Mouse (Mus musculus): ENCODE data around the gene Nfib.

Gene Nfib

GRCm38 (mm10) chr4:82538069-82538811 is 167.3 kb downstream of the Nfib start:
- peak; percentile 62 to 76 for DNase-seq

DNA sequence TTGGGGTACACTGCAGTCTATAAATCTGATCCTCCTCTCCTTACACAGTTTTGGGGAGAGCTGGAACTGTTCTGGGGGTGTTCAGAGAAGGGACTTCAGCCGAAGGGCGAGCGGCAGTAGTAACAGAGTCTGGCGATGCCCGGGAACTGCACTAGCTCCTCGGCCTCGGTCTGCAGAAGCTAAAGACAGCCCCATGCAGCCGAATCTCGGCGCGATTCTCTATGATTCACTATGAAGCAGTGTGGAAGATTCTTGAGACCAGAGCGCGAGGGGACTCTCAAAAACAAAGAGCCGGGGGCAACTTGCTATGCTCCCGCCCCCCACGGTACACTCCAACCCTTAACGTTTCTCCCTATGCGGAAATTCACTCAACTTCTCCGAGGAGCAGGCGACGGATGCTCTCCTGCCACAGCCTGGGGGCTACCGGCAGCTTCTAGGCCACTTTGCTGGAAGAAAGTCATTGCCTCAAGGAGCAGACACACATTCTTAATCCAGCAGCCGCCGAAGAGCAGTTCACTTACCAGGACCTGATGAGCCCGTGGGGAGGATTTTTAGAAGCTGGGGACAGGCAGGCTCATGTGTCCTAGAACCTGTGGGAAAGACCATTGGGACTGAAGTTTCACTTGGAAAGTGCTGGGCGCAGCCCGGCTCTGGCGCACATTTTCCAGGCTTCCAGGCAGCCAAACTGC is 168.1 kb downstream of the Nfib start:
- peak; percentile 70 to 80 for DNase-seq

GRCm38 (mm10) chr4:82536435-82537278 is 168.9 kb downstream of the Nfib start:
- DNase-seq = peak; percentile 70 to 80

DNA sequence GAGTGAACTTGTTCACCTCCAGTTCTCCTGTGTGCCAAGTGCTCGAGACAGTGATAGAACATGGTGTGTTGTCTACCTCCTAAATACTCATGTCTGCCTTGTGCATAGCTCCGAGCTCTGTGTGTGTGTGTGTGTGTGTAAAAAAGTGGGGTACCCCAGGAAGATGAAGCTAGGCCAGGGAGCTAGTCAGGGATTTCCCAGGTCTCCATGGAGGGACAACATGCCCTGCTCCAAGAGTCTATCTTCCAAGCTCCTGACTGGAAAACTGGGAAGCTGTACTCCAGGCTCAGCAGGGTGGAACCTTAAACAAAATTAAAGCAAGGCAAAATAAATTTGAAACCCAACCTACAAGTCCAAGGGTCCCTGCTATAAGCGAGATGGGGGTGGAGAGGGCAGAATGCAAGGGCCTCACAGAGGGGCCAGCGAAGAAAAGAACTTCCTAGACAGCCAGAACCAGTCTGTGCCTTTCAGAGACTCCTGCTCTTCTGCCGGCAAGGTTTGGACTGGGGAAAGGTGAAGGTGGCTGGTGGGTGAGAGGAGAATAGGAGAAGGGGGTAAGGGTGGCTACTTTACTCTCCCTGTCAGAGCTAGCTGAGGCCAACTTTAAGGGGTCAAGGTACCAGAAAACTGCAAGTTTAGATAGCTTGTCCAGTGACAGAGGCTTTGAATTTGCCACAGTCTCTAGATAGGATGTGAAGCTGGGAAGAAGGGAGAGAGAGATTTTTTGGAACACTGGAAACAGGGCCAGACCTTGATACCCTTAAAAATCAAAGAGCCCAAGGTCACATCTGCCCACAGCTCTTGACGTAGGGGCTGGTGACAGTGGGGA is 169.7 kb downstream of the Nfib start:
- DNase-seq = peak; percentile 35 to 60

DNA sequence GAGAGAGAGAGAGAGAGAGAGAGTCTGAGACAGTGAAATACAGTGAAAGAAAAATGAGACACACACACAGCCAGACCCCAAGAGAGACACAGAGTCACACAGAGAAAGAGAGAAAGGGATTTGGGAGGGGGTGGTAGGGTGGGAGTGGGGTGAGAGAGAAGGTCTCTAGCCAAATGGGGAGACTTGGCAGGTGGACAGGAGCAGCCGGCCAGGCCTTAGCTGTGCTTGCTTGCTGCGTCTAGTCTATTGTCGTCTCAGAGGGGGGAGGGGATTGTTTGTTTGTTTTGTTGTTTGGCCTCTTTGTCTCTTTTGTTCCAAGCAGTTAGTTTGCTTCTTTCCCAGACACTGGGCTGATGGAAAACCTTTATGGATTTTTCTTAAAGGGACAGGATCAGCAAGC is 172.3 kb downstream of the Nfib start:
- DNase-seq = peak in 1 of 2 experiments; percentile 66

DNA sequence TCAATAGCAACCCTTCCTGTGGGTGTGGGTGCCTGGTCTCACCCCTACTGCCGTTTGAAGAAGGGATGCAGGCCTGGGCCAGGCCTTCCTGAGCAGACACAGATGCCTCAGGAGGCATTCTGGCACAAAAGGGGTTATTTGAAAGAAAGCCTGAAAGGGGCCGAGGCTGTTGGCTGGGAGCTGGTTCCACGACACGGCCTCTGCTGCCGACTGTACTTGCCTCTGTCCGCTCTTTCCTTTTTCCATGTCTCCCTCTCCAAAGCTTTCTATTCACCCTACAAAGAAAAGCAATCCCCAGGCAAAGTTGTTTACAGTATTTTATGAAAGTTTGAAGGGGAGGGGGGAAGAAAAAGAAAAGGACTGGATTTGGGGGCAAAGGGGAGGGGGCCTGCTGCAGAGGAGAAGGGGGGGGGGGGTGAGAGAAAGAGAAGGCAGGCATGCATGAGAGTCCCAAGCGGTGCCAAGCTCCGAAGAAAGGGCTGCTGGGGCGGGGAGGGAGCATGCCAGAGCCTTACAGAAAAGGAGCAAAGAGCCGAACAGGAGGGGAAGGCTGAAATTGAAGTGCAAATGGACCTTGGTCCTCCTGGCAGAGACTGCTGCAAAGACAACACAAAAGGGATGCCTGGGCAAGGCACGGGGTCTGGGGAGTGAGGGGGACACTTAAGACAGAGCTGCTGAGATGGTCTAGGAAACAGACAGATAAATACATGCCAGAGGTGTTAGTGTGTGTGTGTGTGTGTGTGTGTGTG is 172.9 kb downstream of the Nfib start:
- DNase-seq = peak; percentile 61 to 68

DNA sequence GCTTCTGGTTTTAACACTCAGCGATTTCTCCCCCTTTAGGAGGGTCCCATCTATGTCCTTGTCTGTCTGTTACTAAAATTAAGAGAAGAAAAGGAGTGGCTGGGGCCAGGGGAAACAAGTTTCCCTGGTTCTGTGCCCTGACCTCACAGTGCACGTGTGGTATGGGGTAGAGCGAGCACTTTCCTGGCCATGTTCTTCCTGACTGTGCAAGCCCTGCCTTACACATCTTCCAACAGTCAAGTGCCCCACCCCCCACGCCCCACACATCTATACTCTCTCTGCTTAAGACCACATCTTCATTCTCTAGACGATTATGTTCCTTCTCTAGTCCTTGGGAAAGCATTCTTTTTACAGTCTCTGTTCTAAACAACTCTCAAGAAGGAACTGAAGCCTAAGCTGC is 173.6 kb downstream of the Nfib start:
- no peak for DNase-seq

- no peak for DNase-seq
Observed at GRCm38 (mm10) chr4:82530875-82531353, 174.6 kb downstream of the Nfib start.

- no peak for DNase-seq
Observed at GRCm38 (mm10) chr4:82528978-82529377, 176.6 kb downstream of the Nfib start.

DNA sequence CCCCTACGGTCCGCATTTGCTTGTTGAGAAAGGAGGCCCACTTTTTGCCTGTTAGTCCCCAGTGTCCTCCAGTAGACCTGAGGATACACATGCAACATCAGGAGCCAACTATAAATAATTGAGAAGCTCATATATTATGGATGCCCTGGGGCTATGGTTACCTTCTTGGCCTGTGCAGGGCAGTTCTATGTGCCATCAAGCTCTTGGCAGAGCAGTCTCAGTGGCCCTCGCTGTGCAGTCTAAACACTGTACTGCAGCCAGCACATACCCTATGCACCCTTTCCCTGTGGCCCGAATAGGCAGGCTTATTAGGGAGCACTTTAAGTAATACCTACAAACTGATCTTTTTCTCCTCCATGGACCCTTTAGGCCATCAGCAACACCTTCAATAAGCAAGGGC is 185.6 kb downstream of the Nfib start:
- DNase-seq = peak in 1 of 2 experiments; percentile 41

GRCm38 (mm10) chr4:82518132-82518531 is 187.4 kb downstream of the Nfib start:
- DNase-seq = peak in 1 of 2 experiments; percentile 58

DNA sequence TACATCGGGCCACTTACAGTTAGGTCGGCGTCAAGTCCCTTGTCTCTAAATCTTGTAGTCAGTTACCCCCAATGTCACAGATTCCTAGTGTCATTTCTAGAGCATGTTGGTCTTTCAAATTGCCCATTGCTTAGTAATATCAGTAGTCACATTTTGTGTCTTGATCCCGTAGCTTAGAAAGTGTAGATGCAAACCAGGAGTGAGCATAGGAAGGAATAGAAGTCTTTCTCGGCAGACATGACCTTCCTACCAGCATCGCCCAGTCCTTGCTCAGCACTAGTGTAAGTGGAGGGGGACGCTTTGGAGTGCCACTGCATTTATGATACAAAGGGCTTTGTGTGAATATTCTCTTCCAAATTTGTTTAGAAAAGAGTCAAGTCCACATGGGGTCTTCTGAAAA is 188.2 kb downstream of the Nfib start:
- DNase-seq = peak; percentile 59

DNA sequence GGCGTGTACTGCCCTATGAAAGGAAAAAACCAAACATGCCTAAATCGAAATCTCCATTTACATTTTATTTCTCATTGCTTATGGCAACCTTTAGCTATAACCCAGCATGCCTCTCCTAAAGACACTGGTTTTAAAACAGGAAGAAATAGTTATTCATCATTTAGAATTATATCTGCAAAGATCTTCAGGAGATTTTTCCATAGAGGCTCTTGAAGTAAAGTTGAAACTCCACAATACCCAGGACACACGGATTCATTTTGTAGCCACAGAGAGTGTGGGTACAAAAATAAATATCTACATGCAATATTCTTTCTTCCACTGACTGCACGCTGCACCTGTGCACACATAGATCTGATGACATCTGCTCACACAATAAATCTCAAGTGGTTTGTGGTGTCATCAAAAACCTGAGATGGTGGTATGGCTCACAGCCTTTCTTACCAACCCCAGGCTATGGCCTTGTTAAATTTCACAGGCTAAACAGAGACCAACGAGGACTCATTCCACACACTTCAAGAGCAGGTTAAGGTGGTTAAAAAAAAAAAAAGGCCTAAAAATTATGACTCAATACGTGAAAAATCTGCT is 189.2 kb downstream of the Nfib start:
- DNase-seq = peak; percentile 43 to 65

DNA sequence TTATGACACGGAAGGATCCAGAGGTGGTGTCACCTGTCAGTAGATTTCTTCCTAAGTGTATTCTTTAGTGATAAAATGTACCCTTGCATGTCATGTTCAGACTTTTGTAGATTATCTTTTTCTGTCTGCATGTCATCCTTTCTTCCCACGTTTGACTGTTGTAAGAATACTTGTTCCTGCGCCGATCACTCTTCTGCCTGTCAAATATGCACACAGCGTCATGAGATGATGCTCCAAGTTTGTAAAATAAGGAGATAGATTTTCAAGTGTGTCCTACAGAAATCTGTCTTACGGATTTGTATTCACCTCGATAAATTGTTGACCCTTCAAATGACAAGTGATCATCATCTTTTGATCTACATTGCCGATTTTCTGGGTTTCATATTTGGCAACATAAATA is 190.6 kb downstream of the Nfib start:
- no peak for DNase-seq

DNA sequence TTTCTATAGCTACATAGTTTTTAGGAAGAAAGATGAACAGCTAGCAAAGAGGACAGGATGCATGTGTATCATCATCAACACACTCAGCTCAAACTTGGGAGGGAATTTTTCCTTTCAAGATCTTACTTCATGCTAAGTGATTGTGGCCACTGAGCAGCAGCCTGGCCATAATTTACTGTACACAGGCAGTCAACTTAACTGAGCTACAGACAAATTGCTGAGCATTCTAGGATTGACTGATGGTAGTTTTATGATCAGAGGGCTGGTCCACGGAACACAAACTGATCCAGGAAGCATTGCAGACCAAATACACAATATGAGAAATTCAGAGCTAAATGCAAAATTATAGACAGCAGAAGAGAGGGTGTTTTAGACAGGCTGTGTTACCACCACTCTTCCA is 191.2 kb downstream of the Nfib start:
- DNase-seq = peak; percentile 35 to 54

DNA sequence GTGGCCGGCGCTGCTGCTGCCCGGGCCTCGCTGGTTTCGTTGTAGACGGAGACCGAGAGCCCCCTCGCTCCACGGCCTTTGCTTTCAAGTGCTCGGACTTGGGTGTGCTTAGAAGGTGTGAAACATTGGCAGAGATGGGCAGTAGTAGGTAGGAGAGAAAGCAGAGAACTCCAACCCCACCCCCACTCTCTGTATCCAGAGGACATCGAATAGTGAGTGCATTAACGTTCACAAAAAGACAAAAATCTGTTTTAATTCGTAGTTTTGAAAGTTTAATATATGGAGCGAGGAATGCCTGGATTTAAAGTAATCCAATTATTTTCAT is 192.2 kb downstream of the Nfib start:
- DNase-seq = no peak

- DNase-seq = peak; percentile 99
Observed at GRCm38 (mm10) chr4:82512743-82513425, 192.7 kb downstream of the Nfib start.

DNA sequence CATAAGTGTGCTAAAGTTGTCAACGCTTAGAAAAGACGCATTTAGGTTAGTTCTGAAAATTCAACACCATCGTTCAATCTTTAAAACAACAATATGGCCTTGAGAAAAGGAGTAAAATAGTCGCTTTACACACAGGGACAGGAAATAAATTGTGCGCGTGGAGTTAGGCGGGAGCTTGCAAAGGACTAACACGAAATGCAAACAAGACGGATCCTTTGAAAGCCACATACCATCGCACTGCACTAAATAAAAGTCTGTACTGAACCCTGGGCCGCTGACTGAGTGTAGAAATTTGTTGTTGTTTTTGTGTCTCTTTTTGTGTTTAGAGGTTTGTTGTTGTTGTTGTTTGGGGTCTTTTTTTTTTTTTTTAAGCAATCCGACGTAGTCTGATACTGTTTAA is 193.2 kb downstream of the Nfib start:
- DNase-seq = peak in 1 of 2 experiments; percentile 37

- DNase-seq = peak; percentile 68 to 72
Observed at GRCm38 (mm10) chr4:82511524-82511923, 194.0 kb downstream of the Nfib start.

DNA sequence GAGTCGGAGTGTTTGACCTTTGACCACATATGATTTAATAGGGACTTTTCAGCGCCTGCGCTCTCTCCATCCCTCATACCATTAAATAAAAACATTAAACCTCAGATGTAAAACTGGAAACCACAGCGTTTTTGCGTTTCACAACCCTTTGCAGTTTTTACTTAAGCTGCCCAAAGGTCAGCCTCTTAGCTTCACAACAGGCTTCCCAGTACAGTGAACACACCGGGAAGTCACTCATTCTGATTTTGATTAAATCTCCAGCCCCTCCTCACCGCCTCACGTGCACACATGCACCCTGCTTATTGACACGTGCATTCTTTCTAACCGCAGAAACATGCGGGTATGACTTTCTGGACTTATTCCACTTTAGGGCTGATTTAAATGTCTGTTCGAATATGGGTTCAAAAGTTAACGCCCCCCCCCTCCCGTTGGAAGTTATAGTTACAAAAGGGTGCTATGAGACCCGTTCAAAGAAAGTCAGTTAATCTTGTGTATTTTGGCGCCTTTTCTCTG is 194.5 kb downstream of the Nfib start:
- peak in 1 of 2 experiments; percentile 55 for DNase-seq
